Mouse (Mus musculus) hindbrain, embryonic 10.5 days (tissue): ENCODE data around the gene Arhgef25. TPM values are rescaled to one million over a fixed set of nuclear protein-coding genes. Genes with fewer than 3 reads are reported as not detected.
"Not testable (repeated sequence)": the region's sequence is repeated elsewhere in the genome, so short reads cannot be mapped to it uniquely, and the experiment has no call there.

Experiments
- DNase-seq: peaks from one replicate; pipeline ENCODE4 v3.0.0-alpha.2; 2017; ENCODE audit warnings: low spot score
- H3K27ac ChIP-seq: fragments of 300-500 bp; sonication (generic); 2 replicates; pipeline ENCODE4 v1.5.1; 2016; ENCODE audit warnings: mild to moderate bottlenecking, moderate library complexity
- H3K27me3 ChIP-seq: fragments of 300-500 bp; sonication (generic); 2 replicates; pipeline ENCODE4 v1.6.1; 2016; ENCODE audit warnings: mild to moderate bottlenecking; ENCODE audit not compliant: poor library complexity, insufficient read depth, severe bottlenecking
- H3K36me3 ChIP-seq: fragments of 300-500 bp; sonication (generic); 2 replicates; pipeline ENCODE4 v1.6.1; 2016; ENCODE audit warnings: mild to moderate bottlenecking, moderate library complexity
- H3K4me1 ChIP-seq: fragments of 300-500 bp; sonication (generic); replicated peaks from 2 replicates; pipeline ENCODE4 v1.6.1; 2016; ENCODE audit warnings: mild to moderate bottlenecking
- H3K4me3 ChIP-seq: fragments of 300-500 bp; sonication (generic); 2 replicates; pipeline ENCODE4 v1.5.1; 2016; ENCODE audit warnings: mild to moderate bottlenecking, moderate library complexity
- H3K9me3 ChIP-seq: fragments of 300-500 bp; sonication (generic); 2 replicates; pipeline ENCODE4 v1.6.1; 2016; ENCODE audit warnings: mild to moderate bottlenecking, moderate library complexity
- WGBS: fragments of 180-500 bp; shearing (Covaris S2); methylation state at CpG from one replicate; pipeline ENCODE4 v1.1.7; 2016; 5-methylcytosine and 5-hydroxymethylcytosine counted together
- polyA plus RNA-seq: library from polyadenylated mRNA; unstranded; fragments of >200 nt; fragmentation: Nextera tagmentation; extraction: Ambion mirVana; gene quantifications from 2 replicates; pipeline ENCODE4 v1.2.1, GENCODE M21; 2016

The Arhgef25 gene
- polyA plus RNA-seq, 1 experiment from 2014 or later = 33.5 TPM

DNA sequence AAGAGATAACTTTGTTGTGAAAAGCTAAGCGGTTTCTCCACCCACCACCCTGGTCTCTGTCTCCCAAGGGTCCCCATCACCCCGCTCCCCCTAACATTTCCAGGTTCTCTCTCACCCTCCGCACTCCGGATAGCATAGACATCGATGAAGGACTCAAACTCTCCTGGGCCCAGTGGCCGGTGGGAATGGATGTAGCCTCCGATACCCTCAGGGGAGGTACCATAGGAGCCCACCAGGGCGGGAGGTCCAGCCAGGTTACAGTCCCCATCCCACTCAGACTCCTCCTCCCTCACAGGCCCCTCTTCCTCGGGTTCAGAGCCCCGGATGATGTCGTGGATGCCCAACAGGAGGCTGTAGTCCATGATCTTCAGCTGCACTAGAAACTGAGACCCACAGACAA, 9.6 kb upstream of the Arhgef25 start:
- H3K9me3 ChIP-seq = no peaks in the 10 kb centered on the region
- no peak for DNase-seq
- H3K4me1 ChIP-seq = peaks cover 35% of the 10 kb centered on the region
- no peaks in the 10 kb centered on the region for H3K27me3 ChIP-seq
- no peak overlapping the region for H3K4me3 ChIP-seq
- 86% methylated on average over 11 of the region's 11 CpGs for WGBS
- H3K27ac ChIP-seq = no peak overlapping the region
- H3K36me3 ChIP-seq = peaks cover 69% of the 10 kb centered on the region

DNA sequence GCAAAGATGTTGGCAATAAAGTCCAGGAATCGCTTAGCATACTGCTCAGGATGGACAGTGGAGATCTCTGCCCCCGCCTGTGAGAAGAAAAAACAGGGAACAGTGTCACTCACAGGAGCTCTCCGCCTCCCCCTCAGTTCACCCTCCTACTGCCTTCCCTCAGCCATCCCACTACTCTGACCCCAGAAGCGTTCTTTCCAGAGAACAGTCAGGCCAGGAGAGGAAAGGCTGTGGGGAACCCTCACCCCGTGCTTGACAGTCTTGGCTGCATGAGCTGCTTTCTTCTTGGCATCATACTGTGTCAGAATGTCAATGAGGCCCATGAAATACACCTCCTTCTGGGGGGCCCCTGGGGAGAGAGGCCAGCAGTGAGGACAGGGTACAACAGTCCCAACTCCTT, 9.2 kb upstream of the Arhgef25 start:
- Histone ChIP-seq H3K4me3 (no peak overlapping the region), H3K9me3 (no peaks in the 10 kb centered on the region), H3K27ac (no peak overlapping the region), H3K4me1 (peaks cover 40% of the 10 kb centered on the region), H3K27me3 (no peaks in the 10 kb centered on the region), H3K36me3 (peaks cover 66% of the 10 kb centered on the region)
- DNase-seq = no peak
- WGBS = 63% methylated on average over 5 of the region's 5 CpGs

DNA sequence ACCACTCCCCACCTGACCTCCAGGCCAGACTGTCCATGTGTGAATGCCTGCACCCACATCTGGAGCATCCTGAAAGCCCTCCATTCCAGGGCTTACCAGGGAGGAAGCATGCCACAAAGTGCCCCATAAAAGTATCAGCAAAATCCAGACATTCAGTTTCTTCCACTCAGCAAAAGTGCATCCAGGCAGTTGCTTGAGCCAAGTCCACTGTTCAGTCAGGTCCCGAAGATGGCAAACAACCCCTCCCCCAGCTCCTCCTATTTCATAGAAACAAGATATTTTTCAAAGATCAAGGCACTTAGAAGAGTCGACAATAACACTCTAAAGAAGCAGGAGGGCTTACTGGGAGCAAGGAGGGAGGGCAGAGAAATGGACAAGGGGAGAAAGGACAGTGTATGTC, 8.6 kb upstream of the Arhgef25 start:
- no peak overlapping the region for H3K4me3 ChIP-seq
- DNase-seq = no peak
- H3K36me3 ChIP-seq = peaks cover 63% of the 10 kb centered on the region
- no peaks in the 10 kb centered on the region for H3K27me3 ChIP-seq
- H3K4me1 ChIP-seq = peaks cover 40% of the 10 kb centered on the region
- no peaks in the 10 kb centered on the region for H3K9me3 ChIP-seq
- no peak overlapping the region for H3K27ac ChIP-seq
- 64% methylated on average over 2 of the region's 2 CpGs for WGBS

DNA sequence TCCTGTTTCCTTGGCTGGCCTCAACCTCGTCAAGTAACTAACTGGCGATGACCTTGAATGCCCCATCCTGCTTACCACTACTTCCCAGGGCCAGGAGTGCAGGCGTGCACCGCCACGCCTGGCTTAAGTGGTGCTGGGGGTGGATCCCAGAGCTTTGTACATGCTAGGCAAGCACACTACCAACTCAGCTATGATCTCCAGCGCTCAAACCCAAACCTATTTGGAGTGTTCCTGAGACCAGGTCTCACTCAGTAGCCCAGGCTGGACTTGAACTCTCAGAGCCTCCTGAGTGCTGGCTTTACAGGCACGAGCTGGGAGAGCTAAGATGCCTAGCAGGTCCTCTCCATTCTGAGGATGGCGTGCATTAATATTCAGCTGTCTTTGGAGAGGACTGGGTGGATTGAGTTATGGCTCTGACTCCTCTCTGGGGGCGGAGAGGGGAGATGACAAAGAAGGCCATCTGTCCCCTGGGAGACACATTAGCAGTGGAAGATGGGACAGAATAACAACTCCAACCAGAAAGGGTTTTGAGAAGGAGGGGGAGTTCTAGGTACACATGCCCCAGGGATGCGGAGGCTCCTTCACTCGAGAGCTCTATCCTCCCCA, 7.7 kb upstream of the Arhgef25 start:
- Histone ChIP-seq H3K9me3 (no peaks in the 10 kb centered on the region), H3K27ac (peak overlapping the region; percentile 54; the same call in 1 of the 2 replicates), H3K36me3 (peaks cover 63% of the 10 kb centered on the region), H3K4me3 (no peak overlapping the region), H3K27me3 (no peaks in the 10 kb centered on the region), H3K4me1 (peaks cover 48% of the 10 kb centered on the region)
- no peak for DNase-seq
- 90% methylated on average over 11 of the region's 11 CpGs for WGBS

DNA sequence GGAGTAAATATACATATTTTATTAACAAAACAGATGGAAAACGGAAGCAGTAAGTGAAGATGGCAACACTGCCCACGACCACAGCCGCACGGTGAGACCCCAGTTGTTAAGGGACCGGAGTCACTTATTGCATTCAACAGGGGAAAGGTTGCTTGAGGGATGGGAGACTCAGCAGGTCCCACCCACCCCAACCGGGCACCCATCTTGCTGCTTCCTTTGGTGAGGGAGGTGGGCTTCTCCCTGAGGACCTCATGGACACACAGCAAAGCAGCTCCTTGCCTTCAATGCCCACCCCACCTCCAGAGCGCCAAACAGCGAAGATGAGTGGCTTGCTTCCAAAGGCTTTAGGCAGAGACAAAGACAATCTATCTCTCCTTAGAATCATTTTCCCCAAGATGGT, 7.2 kb upstream of the Arhgef25 start:
- H3K36me3 ChIP-seq = peaks cover 63% of the 10 kb centered on the region
- no peaks in the 10 kb centered on the region for H3K9me3 ChIP-seq
- DNase-seq = no peak
- H3K4me1 ChIP-seq = peaks cover 49% of the 10 kb centered on the region
- WGBS = 90% methylated on average over 8 of the region's 8 CpGs
- no peak overlapping the region for H3K4me3 ChIP-seq
- H3K27me3 ChIP-seq = no peaks in the 10 kb centered on the region
- H3K27ac ChIP-seq = peak overlapping the region; percentile 54; the same call in 1 of the 2 replicates

DNA sequence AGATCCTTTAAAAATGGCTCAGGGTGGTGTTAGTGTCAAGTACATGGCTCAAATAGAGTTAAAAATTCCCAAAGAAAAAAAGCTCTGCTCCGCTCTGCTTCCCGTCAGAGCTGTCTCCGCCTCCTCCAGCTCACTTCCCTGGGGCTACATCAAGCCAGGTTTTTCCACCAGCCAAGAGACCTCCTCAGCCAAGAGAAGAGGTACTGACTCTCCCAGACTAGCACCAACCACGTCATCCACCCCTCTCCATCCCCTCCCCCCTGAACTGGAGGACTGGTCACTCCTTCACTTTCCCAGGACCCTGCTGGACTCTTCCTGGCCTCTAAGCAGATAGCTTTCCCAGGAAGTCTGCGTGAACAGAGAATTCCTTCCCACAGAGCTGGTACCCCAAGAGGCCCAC, 6.5 kb upstream of the Arhgef25 start:
- no peaks in the 10 kb centered on the region for H3K9me3 ChIP-seq
- H3K27ac ChIP-seq = peak overlapping the region; percentile 99
- DNase-seq = peak; percentile 60
- H3K27me3 ChIP-seq = no peaks in the 10 kb centered on the region
- WGBS = 6% methylated on average over 5 of the region's 5 CpGs
- peaks cover 51% of the 10 kb centered on the region for H3K4me1 ChIP-seq
- peaks cover 63% of the 10 kb centered on the region for H3K36me3 ChIP-seq
- peak overlapping the region; percentile 99 for H3K4me3 ChIP-seq

DNA sequence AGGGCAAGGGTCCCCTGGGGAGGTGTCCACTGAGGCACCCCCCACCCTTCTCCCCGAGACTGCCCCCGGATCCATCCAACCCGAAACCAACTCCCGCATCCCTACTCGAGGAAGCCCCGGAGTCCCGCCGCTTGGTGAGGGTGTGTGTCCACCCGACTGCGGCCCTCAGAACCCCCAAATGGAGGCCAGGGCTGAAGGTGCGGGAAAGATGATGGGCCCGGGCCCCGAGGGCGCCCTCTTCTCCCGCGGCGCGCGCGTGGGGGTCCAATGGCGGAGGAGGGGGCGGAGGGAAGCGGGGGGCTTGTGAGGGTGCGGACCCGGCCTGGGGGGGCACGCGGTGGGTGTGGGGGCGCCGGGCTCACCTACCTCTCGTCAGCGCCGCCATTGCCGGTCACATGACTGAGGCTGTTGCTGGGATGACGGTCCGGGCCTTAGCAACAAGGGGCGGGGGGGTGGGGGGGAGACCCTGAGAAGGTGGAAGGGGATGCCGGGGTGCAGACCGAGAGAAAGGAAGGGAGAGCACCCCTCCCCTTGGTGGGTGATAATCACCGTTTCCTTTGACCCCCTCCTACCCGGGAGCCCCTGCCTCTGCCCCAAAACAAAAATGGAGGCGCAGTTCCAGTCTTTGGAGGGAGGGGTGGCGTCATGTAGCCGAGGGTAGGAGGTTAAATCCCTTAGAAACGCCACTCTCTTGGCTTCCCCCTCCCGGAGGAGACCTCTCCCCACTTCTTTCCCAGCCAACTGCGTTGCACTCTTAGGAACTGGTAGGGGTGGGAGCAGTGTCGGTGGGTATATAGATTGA, 5.6 kb upstream of the Arhgef25 start, which contains the start of gene Dtx3:
Gene Dtx3, minus strand, starts transcription at position 401 of the 802 bp plus-strand sequence.
- Histone ChIP-seq H3K27me3 (0 out of 2 replicates have a peak, but pooled peaks cover 2% of the 10 kb centered on the region), H3K27ac (peak within 1 kb of the TSS; percentile 99), H3K9me3 (no peaks in the 10 kb centered on the region), H3K36me3 (peaks cover 66% of the 10 kb centered on the region), H3K4me3 (peak within 1 kb of the TSS; percentile 99), H3K4me1 (peaks cover 60% of the 10 kb centered on the region)
- under 1% methylated on average over 44 of the region's 47 CpGs for WGBS
- peak; percentile 75 for DNase-seq

DNA sequence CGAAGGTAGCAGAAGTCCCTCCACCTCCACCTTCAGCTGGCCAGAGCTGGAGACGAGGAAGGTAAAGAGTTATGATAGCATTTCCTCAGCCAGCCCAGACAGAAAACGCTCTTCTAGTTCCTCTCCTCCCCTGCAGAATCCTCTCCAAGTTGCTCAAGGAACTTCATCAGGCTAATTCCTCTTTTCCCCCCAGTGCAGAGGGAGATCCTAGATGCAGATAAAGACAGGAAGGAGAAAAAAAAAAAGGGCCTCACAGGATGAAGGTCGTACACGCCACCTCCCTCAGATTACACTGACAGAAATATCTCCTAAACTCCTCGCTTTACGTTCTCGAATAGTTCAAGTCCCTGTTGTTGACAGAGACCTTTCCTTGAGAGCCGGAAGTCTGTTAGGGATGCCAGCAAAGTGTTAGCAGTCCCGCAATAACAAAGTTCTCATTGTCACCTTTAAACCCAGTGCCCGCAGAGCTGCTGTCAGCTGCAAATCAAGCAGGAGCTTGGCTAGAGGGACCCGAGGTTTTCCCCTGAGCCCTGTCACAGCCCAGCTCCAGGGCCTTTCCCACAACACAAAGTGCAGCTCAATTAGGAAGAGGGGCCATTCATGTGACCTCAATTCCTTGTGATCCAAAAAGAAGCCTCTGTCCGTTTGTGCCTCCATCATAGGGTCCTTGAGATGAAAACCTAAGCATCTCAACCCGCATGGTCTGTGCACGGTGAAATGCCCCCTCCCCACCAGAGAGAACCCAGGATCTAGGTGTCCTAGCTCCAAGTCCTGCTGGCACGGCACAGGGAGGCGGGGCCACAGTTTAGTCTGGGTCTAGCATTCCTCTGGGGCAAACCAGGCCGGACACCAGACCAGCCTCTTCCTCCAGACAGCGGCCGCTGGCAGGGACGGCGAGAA, 4.8 kb upstream of the Arhgef25 start:
- Histone ChIP-seq H3K27ac (peak overlapping the region; percentile 99), H3K9me3 (no peaks in the 10 kb centered on the region), H3K4me1 (peaks cover 68% of the 10 kb centered on the region), H3K36me3 (peaks cover 59% of the 10 kb centered on the region), H3K4me3 (peak overlapping the region; percentile 99), H3K27me3 (0 out of 2 replicates have a peak, but pooled peaks cover 3% of the 10 kb centered on the region)
- peak; percentile 58 for DNase-seq
- WGBS = 24% methylated on average over 22 of the region's 22 CpGs

DNA sequence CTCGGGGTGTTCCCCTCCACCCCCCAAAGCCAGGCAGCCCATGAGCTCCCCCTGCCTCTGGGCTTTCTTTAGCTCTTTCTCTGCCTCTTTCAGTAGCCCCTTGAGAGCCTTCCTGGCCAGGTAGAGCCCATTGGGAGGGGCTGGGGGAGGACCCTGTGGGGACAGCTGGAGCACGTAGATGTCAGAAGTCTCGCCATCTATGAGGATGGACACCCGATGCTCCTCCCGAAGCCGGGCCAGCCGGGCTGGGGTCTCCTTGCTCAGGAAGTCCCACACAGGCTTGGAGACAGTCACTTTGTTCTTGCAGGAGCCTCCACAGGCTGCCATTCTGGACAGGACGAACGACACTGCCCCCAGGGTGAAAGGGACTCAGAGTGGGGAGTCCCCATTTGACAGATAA, 3.1 kb upstream of the Arhgef25 start:
- H3K4me3 ChIP-seq = peak overlapping the region; percentile 14
- WGBS = 82% methylated on average over 9 of the region's 9 CpGs

DNA sequence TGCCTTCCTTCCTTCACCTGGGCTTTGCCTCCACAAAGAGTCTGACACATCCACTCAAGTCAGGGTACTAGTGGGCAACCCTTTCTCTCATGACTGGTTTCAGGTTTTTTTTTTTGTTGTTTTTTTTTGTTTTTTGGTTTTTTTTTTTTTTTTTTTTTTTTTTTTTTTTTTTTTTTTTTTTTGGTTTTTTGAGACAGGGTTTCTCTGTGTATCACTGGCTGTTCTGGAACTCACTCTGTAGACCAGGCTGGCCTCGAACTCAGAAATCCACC, 2.1 kb upstream of the Arhgef25 start:
- H3K27me3 ChIP-seq, H3K9me3 ChIP-seq, DNase-seq, H3K4me3 ChIP-seq, H3K27ac ChIP-seq: not testable (repeated sequence)
- H3K36me3 ChIP-seq = peaks cover 35% of the 10 kb centered on the region
- 90% methylated on average over 1 of the region's 1 CpGs for WGBS
- peaks cover 78% of the 10 kb centered on the region for H3K4me1 ChIP-seq

More for the DNA sequence above, 3.1 kb upstream of the Arhgef25 start:
- no peaks in the 10 kb centered on the region for H3K9me3 ChIP-seq
- H3K4me1 ChIP-seq = peaks cover 78% of the 10 kb centered on the region
- H3K27ac ChIP-seq = 0 out of 2 replicates have a peak overlapping the region, but pooled peaks have one; percentile 9
- 0 out of 2 replicates have a peak, but pooled peaks cover 3% of the 10 kb centered on the region for H3K27me3 ChIP-seq
- peaks cover 42% of the 10 kb centered on the region for H3K36me3 ChIP-seq
- DNase-seq = no peak

DNA sequence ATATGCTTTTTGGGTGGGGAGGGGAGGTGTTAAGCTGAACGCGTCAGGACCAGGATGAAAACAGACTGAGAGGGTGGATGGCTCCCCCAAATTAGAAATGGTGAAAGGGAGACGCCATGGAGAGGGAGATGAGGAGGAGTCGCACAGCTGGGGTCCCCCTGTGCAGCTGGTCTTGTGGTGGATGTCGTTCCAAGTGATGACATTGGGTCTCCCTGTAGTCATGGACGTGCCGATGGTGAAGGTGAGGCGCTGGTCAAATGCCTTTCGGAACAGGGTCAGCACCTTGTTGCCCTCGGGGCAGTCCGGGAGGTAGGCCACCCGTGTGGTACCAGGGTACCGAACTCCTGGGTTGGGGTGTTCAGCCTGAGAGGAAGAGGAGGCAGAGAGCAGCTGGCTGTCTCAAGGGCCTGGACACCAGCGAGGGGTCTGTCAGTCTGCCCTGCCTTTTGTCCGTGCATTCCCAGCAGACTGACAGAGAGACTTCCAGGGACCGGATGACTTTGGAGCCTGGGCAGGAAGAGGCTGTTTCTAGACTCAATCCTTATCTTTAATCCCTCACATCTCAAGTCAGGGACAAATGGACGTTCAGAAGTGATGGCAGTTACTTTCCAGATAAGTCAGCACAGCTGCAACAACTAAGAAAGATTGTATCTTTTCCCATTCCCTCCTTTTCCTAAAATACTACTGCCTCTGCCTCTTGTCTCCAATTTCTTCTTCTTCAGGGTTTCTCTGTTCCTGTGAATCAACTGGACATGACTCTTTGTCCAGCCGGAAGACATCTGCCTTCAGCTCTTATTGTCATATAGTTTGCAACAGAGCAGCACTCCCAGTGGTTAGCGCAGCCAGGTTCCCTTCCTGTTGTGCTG, 1.5 kb upstream of the Arhgef25 start:
- Histone ChIP-seq H3K9me3 (peaks cover 3% of the 10 kb centered on the region; the same call in 1 of the 2 replicates), H3K36me3 (peaks cover 40% of the 10 kb centered on the region), H3K4me1 (peaks cover 74% of the 10 kb centered on the region), H3K4me3 (peak overlapping the region; percentile 76; the same call in 1 of the 2 replicates), H3K27ac (peak overlapping the region; percentile 94; the same call in 1 of the 2 replicates), H3K27me3 (peaks cover 6% of the 10 kb centered on the region; the same call in 1 of the 2 replicates)
- 77% methylated on average over 19 of the region's 19 CpGs for WGBS
- DNase-seq = no peak
